Mouse (Mus musculus): ENCODE data around the gene Phactr4. TPM values are rescaled to one million over a fixed set of nuclear protein-coding genes. Genes with fewer than 3 reads are reported as not detected.
A peak's percentile ranks its signal among the peaks of the same experiment; 100 is the strongest.

Phactr4 gene
- polyA plus RNA-seq, 1 experiment = 15.6 TPM

- H3K4me3 ChIP-seq (ENCODE audit: low read depth, low read length) = no peak overlapping the region
- 94% methylated on average over 1 of the region's 1 CpGs for WGBS
- TF ChIP-seq POLR2A (IDR thresholded peaks at IDR 0.05; ENCODE audit: low read depth, low read length) = no peak
- TF ChIP-seq CTCF (IDR thresholded peaks at IDR 0.05; ENCODE audit: extremely low read depth, insufficient read length, insufficient replicate concordance, low read depth, low read length) = no peak
- no peak overlapping the region for H3K27ac ChIP-seq (ENCODE audit: insufficient read depth, low read depth, low read length)
- H3K4me1 ChIP-seq (ENCODE audit: control insufficient read depth, insufficient read depth, insufficient read length, low read length) = no peaks in the 10 kb centered on the region
- H3K36me3 ChIP-seq (ENCODE audit: control insufficient read depth, insufficient read depth, low read length) = peaks cover 53% of the 10 kb centered on the region
- no peaks in the 10 kb centered on the region for H3K27me3 ChIP-seq (ENCODE audit: control insufficient read depth, insufficient read depth, low read length)
Measured at GRCm38 (mm10) chr4:132373820-132374219, 48.5 kb downstream of the Phactr4 start.

GRCm38 (mm10) chr4:132369953-132370750, 52.1 kb downstream of the Phactr4 start:
- TF ChIP-seq CTCF (IDR thresholded peaks at IDR 0.05; ENCODE audit: extremely low read depth, insufficient read length, insufficient replicate concordance, low read depth, low read length) (no peak), POLR2A (IDR thresholded peaks at IDR 0.05; ENCODE audit: low read depth, low read length) (no peak)
- Histone ChIP-seq H3K4me1 (ENCODE audit: control insufficient read depth, insufficient read depth, insufficient read length, low read length) (no peaks in the 10 kb centered on the region), H3K4me3 (ENCODE audit: low read depth, low read length) (no peak overlapping the region), H3K27me3 (ENCODE audit: control insufficient read depth, insufficient read depth, low read length) (no peaks in the 10 kb centered on the region), H3K27ac (ENCODE audit: insufficient read depth, low read depth, low read length) (no peak overlapping the region), H3K36me3 (ENCODE audit: control insufficient read depth, insufficient read depth, low read length) (peaks cover 56% of the 10 kb centered on the region)
- WGBS = 84% methylated on average over 8 of the region's 8 CpGs

- 89% methylated on average over 18 of the region's 18 CpGs for WGBS
- no peaks in the 10 kb centered on the region for H3K27me3 ChIP-seq (ENCODE audit: control insufficient read depth, insufficient read depth, low read length)
- TF ChIP-seq CTCF (IDR thresholded peaks at IDR 0.05; ENCODE audit: extremely low read depth, insufficient read length, insufficient replicate concordance, low read depth, low read length) (no peak), POLR2A (IDR thresholded peaks at IDR 0.05; ENCODE audit: low read depth, low read length) (no peak)
- H3K4me1 ChIP-seq (ENCODE audit: control insufficient read depth, insufficient read depth, insufficient read length, low read length) = no peaks in the 10 kb centered on the region
- peaks cover 67% of the 10 kb centered on the region for H3K36me3 ChIP-seq (ENCODE audit: control insufficient read depth, insufficient read depth, low read length)
- no peak overlapping the region for H3K27ac ChIP-seq (ENCODE audit: insufficient read depth, low read depth, low read length)
- H3K4me3 ChIP-seq (ENCODE audit: low read depth, low read length) = no peak overlapping the region
Measured at GRCm38 (mm10) chr4:132367480-132368201, 54.6 kb downstream of the Phactr4 start.

- Histone ChIP-seq H3K36me3 (ENCODE audit: control insufficient read depth, insufficient read depth, low read length) (peaks cover 66% of the 10 kb centered on the region), H3K27ac (ENCODE audit: insufficient read depth, low read depth, low read length) (no peak overlapping the region), H3K4me1 (ENCODE audit: control insufficient read depth, insufficient read depth, insufficient read length, low read length) (no peaks in the 10 kb centered on the region), H3K4me3 (ENCODE audit: low read depth, low read length) (no peak overlapping the region), H3K27me3 (ENCODE audit: control insufficient read depth, insufficient read depth, low read length) (no peaks in the 10 kb centered on the region)
- WGBS = 86% methylated on average over 13 of the region's 13 CpGs
- TF ChIP-seq POLR2A (IDR thresholded peaks at IDR 0.05; ENCODE audit: low read depth, low read length) (no peak), CTCF (IDR thresholded peaks at IDR 0.05; ENCODE audit: extremely low read depth, insufficient read length, insufficient replicate concordance, low read depth, low read length) (no peak)
Measured at GRCm38 (mm10) chr4:132365450-132366060, 56.7 kb downstream of the Phactr4 start.

- no peaks in the 10 kb centered on the region for H3K27me3 ChIP-seq (ENCODE audit: control insufficient read depth, insufficient read depth, low read length)
- H3K27ac ChIP-seq (ENCODE audit: insufficient read depth, low read depth, low read length) = no peak overlapping the region
- TF ChIP-seq POLR2A (IDR thresholded peaks at IDR 0.05; ENCODE audit: low read depth, low read length) = no peak
- TF ChIP-seq CTCF (IDR thresholded peaks at IDR 0.05; ENCODE audit: extremely low read depth, insufficient read length, insufficient replicate concordance, low read depth, low read length) = no peak
- H3K4me1 ChIP-seq (ENCODE audit: control insufficient read depth, insufficient read depth, insufficient read length, low read length) = no peaks in the 10 kb centered on the region
- WGBS = 95% methylated on average over 11 of the region's 11 CpGs
- H3K36me3 ChIP-seq (ENCODE audit: control insufficient read depth, insufficient read depth, low read length) = peaks cover 65% of the 10 kb centered on the region
- H3K4me3 ChIP-seq (ENCODE audit: low read depth, low read length) = no peak overlapping the region
Measured at GRCm38 (mm10) chr4:132363487-132363886, 58.8 kb downstream of the Phactr4 start.

GRCm38 (mm10) chr4:132359510-132359909, 62.8 kb downstream of the Phactr4 start:
- 91% methylated on average over 4 of the region's 4 CpGs for WGBS
- Histone ChIP-seq H3K4me3 (ENCODE audit: low read depth, low read length) (no peak overlapping the region), H3K27me3 (ENCODE audit: control insufficient read depth, insufficient read depth, low read length) (no peaks in the 10 kb centered on the region), H3K27ac (ENCODE audit: insufficient read depth, low read depth, low read length) (no peak overlapping the region), H3K4me1 (ENCODE audit: control insufficient read depth, insufficient read depth, insufficient read length, low read length) (peaks cover 3% of the 10 kb centered on the region; the same call in 1 of the 2 replicates), H3K36me3 (ENCODE audit: control insufficient read depth, insufficient read depth, low read length) (peaks cover 50% of the 10 kb centered on the region)
- TF ChIP-seq POLR2A (IDR thresholded peaks at IDR 0.05; ENCODE audit: low read depth, low read length) (no peak), CTCF (IDR thresholded peaks at IDR 0.05; ENCODE audit: extremely low read depth, insufficient read length, insufficient replicate concordance, low read depth, low read length) (no peak)

GRCm38 (mm10) chr4:132356170-132356569, 66.1 kb downstream of the Phactr4 start:
- Histone ChIP-seq H3K27ac (ENCODE audit: insufficient read depth, low read depth, low read length) (no peak overlapping the region), H3K27me3 (ENCODE audit: control insufficient read depth, insufficient read depth, low read length) (no peaks in the 10 kb centered on the region), H3K4me3 (ENCODE audit: low read depth, low read length) (peak overlapping the region; percentile 15; the same call in 1 of the 2 replicates), H3K36me3 (ENCODE audit: control insufficient read depth, insufficient read depth, low read length) (peaks cover 36% of the 10 kb centered on the region), H3K4me1 (ENCODE audit: control insufficient read depth, insufficient read depth, insufficient read length, low read length) (peaks cover 6% of the 10 kb centered on the region; the same call in 1 of the 2 replicates)
- TF ChIP-seq CTCF (IDR thresholded peaks at IDR 0.05; ENCODE audit: extremely low read depth, insufficient read length, insufficient replicate concordance, low read depth, low read length) (no peak), POLR2A (IDR thresholded peaks at IDR 0.05; ENCODE audit: low read depth, low read length) (no peak)
- WGBS = 34% methylated on average over 12 of the region's 12 CpGs
